Mouse (Mus musculus) kidney, embryonic 15.5 days (tissue): ENCODE results near the gene Rad51b. TPM values are rescaled to one million over a fixed set of nuclear protein-coding genes. Genes with fewer than 3 reads are reported as not detected.

Experiments used
- ATAC-seq: fragments of 200-750 bp; cut with Nextera tagmentation; replicated peaks from 2 replicates; pipeline ENCODE4 v1.8.0; 2017; ENCODE audit warnings: moderate TSS enrichment; ENCODE audit not compliant: low FRiP score
- H3K27ac ChIP-seq: fragments of 300-500 bp; sonication (generic); 2 replicates; pipeline ENCODE4 v1.5.1; 2015; ENCODE audit warnings: mild to moderate bottlenecking, inconsistent platforms
- H3K27me3 ChIP-seq: fragments of 300-500 bp; sonication (generic); 2 replicates; pipeline ENCODE4 v1.6.1; 2015; ENCODE audit warnings: inconsistent platforms
- H3K36me3 ChIP-seq: fragments of 300-500 bp; sonication (generic); 2 replicates; pipeline ENCODE4 v1.6.1; 2015; ENCODE audit warnings: inconsistent platforms
- H3K4me1 ChIP-seq: fragments of 300-500 bp; sonication (generic); 2 replicates; pipeline ENCODE4 v1.6.1; 2015; ENCODE audit warnings: inconsistent platforms
- H3K4me2 ChIP-seq: fragments of 300-500 bp; sonication (generic); 2 replicates; pipeline ENCODE4 v1.6.1; 2015; ENCODE audit warnings: moderate library complexity, mild to moderate bottlenecking, inconsistent platforms
- H3K4me3 ChIP-seq: fragments of 300-500 bp; sonication (generic); replicated peaks from 2 replicates; pipeline ENCODE4 v1.5.1; 2015; ENCODE audit warnings: mild to moderate bottlenecking, inconsistent platforms
- H3K9ac ChIP-seq: fragments of 300-500 bp; sonication (generic); 2 replicates; pipeline ENCODE4 v1.6.1; 2015; ENCODE audit warnings: mild to moderate bottlenecking, inconsistent platforms
- H3K9me3 ChIP-seq: fragments of 300-500 bp; sonication (generic); replicated peaks from 2 replicates; pipeline ENCODE4 v1.6.1; 2016; ENCODE audit warnings: inconsistent platforms
- WGBS: fragments of 180-500 bp; shearing (Covaris S2); methylation state at CpG from one replicate; pipeline ENCODE4 v1.1.7; 2015; ENCODE audit warnings: mixed read lengths; 5-methylcytosine and 5-hydroxymethylcytosine counted together
- polyA plus RNA-seq: library from polyadenylated mRNA; unstranded; fragments of >200 nt; fragmentation: Nextera tagmentation; extraction: Ambion mirVana; gene quantifications from 2 replicates; pipeline ENCODE4 v1.2.1, GENCODE M21; 2015

Rad51b gene
- polyA plus RNA-seq, 1 experiment from 2014 or later: 8.2 TPM

DNA sequence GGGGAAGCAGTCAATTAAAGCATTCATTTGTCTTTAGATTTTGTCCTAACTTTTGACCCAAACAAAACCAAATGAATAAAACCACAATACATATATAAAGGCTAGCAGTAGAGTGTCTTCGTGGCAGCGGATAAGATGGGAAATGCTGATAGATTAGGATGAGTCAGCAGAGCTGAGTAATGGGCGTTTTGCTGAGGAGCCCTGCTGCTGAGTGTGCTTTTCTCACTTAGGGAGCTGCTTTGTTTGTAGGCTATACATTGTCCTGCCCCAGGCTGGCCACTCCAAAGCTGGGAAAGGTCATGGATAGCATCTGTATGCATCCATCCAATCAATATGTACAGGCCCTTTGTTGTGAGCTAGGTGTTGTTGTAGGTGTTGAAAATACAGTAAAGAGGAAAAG lies 204.8 kb downstream of the Rad51b start:
- no peak for ATAC-seq
- 67% methylated on average over 3 of the region's 3 CpGs for WGBS
- Histone ChIP-seq H3K4me1 (peaks cover 28% of the 10 kb centered on the region), H3K4me2 (no peak overlapping the region), H3K27me3 (no peaks in the 10 kb centered on the region), H3K9ac (no peak overlapping the region), H3K9me3 (no peaks in the 10 kb centered on the region), H3K36me3 (no peaks in the 10 kb centered on the region), H3K27ac (peak overlapping the region; percentile 83), H3K4me3 (no peak overlapping the region)

DNA sequence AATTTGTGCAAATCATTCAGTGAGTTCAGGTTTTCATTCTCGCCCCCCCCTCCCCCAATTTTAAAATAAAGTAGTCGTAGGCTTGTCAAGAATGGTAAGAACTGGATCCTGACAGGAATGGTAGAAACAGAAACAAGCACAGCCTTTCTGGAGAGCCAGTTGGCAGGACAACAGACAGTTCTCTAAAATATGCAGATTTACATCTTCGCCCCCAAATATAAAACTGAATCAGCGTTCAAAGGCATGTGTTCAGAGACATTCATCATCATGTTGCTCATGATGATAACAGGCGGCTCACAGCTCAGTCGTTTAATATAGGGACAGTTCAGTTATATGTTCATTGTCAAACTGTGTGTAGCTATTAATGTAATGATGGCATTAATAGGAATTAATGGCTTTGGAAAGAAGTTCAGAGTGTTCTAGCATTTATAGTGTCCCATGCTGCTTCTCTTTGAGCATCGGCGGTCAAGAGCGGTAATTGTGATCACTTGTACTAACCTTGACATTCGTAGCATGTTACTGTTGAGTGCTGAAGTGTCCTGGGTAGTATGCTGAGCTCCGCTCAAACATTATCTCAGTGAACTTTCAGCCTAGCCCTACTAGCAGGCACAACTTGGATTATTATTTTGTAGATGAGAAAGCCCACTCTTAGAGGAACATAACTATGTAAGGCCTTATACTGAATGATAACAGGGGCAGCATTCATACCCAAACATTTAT lies 205.9 kb downstream of the Rad51b start:
- Histone ChIP-seq H3K9me3 (no peaks in the 10 kb centered on the region), H3K4me1 (peaks cover 39% of the 10 kb centered on the region), H3K36me3 (no peaks in the 10 kb centered on the region), H3K4me3 (no peak overlapping the region), H3K9ac (no peak overlapping the region), H3K4me2 (no peak overlapping the region), H3K27ac (peak overlapping the region; percentile 84), H3K27me3 (no peaks in the 10 kb centered on the region)
- peak; percentile 54; the same call in 1 of the 2 replicates for ATAC-seq
- 60% methylated on average over 11 of the region's 11 CpGs for WGBS

DNA sequence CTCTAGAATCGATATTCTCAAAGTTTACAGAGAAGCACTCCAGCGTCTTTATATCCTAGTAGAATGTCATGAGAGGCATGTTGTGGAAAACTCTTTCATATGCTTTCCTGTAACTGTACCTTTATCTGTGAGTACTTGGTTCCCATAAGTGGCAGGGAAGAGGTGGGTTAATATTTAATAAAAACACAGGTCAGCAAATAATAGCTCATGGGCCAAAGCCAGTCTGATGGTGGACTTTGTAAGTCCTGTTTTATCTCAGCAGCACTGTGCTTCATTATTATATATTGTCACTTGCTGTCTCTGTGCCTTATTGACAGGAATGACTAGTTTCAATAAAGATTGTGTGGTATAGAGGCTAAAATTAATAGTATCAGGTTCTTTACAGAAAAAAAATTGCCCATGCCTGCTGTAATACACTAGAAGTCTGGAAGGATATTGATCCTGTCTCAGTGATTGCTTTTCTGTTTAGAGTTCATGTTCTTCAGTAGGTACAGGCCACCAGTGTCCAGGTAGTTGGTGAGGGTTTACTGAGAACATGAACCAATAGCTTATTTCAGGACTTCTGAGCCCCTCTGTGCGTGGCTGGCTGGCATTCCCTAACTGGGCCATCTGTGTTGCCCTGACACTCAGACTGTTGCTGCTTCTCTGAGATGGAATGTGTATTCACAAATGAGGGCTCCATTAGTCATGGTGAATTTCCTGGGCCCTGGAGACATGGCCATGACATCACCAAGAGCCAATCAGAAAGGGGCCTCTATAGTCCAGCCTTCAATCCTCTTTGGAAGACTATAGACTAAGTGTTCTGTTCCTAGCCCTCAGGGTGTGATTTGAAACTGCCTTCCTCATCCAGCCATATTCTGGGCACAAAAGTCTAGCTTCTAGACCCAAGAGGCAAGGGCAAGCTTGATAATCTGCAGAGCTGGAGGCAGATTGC lies 206.8 kb downstream of the Rad51b start:
- Histone ChIP-seq H3K4me3 (no peak overlapping the region), H3K9me3 (no peaks in the 10 kb centered on the region), H3K36me3 (no peaks in the 10 kb centered on the region), H3K4me2 (no peak overlapping the region), H3K27me3 (no peaks in the 10 kb centered on the region), H3K9ac (no peak overlapping the region), H3K27ac (peak overlapping the region; percentile 84), H3K4me1 (peaks cover 42% of the 10 kb centered on the region)
- no peak for ATAC-seq
- 76% methylated on average over 3 of the region's 3 CpGs for WGBS

DNA sequence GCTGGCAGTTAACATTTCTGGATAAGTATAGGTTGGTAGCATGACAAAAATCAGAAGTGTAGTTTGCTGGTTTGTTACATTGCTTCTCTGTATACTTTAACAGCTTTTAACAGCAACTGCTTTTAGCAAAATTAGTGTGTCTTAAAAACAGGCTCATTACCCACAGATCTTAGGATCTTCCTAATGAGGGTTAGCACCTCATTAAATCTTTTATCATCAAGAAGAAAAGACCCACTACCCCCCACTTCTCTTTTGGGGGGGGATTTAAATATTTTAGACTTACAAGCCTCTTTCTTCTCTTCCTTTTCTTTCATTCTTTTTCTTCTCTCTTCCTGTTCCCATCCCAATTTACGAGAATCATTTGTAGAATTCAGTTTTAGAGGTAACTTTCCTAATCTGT lies 207.6 kb downstream of the Rad51b start:
- no peaks in the 10 kb centered on the region for H3K9me3 ChIP-seq
- no peak for ATAC-seq
- H3K36me3 ChIP-seq: no peaks in the 10 kb centered on the region
- peak overlapping the region; percentile 84 for H3K27ac ChIP-seq
- H3K9ac ChIP-seq: no peak overlapping the region
- no peak overlapping the region for H3K4me3 ChIP-seq
- H3K4me2 ChIP-seq: no peak overlapping the region
- H3K27me3 ChIP-seq: no peaks in the 10 kb centered on the region
- WGBS: 95% methylated on average over 1 of the region's 1 CpGs
- peaks cover 42% of the 10 kb centered on the region for H3K4me1 ChIP-seq

DNA sequence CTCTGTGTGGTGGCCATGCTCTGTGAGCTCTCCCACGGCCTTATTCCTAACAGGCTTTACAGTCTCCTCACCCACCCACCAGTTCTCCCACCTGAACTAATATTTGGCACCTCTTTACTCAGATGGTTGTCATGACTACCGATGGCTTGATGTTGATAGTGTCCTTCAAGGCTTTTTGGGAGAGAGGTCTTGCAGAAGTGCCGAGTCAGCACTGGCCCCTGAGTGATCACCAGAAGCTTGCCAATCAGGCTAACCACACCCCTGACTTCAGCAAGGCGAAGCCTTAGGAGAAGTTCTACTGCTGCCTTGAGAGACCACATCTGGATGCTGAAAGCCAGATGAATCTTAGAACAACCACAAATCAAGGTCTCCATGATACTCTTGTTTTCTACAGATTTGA lies 209.3 kb downstream of the Rad51b start:
- H3K4me2 ChIP-seq: no peak overlapping the region
- H3K36me3 ChIP-seq: no peaks in the 10 kb centered on the region
- no peak overlapping the region for H3K4me3 ChIP-seq
- no peak for ATAC-seq
- no peaks in the 10 kb centered on the region for H3K27me3 ChIP-seq
- H3K9me3 ChIP-seq: no peaks in the 10 kb centered on the region
- H3K9ac ChIP-seq: no peak overlapping the region
- 57% methylated on average over 4 of the region's 4 CpGs for WGBS
- H3K4me1 ChIP-seq: peaks cover 46% of the 10 kb centered on the region
- peak overlapping the region; percentile 88 for H3K27ac ChIP-seq

DNA sequence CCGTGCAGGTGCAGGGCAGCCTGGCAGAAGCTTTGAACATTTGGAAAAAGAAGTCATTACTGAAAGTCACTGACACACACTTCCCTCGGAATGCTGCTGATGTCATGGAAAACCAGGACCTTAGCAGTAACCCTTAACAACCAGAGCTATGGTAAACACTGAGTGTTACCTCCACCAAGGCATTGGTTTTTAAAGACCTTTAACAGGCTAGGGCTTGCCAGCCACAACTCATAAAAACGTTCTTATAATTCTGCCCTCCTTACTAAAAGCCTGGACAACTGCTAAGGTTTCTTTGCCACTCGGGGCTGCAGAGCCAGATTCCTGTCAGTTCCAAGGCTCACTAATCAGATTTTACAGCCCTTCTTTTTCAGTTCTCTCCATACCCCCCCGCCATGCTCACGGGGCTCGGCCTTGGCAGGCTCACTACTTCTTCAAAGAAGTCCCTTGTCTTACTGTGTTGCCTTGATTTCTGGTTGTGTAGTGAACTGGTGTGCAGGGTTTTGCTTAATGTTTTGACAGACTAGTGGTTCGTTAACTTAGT lies 210.1 kb downstream of the Rad51b start:
- peak overlapping the region; percentile 15; the same call in 1 of the 2 replicates for H3K4me2 ChIP-seq
- no peak overlapping the region for H3K9ac ChIP-seq
- ATAC-seq: peak; percentile 72

DNA sequence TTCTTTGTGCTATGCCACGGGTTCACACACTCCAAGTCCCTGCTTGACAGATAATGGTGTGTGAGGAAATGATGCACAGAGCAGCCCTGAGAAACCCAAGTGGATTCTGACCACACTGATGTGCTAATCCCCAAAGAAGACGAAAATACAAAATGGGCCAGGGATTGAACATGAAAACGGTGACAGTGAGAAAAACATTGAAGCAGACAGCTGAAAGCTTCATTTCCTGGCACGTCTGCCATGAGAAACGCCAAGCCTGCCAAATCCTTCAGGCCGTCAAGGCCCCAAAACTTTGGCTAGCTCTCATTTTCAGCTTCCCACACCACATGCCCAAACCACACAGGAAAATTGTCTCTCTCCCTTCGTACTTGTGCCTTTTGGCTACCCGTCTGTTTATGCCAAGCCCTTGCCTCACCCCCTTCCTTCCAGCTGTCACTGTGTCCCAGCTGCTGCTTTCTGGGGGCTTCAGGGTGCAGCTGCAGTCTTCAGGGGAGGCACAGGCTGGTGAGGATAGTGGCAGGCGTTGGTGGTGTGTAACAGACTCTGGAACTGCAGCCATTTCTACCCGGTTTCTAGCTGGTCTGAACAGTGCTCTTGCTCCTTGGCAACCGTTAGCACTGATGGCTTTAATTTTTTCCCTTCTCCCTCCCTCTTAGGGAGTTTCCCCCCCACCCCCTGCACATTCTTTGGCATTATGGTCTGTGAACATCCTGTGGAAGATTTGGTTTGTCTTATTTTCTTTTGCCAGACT lies 214.5 kb downstream of the Rad51b start:
- Histone ChIP-seq H3K4me1 (peaks cover 42% of the 10 kb centered on the region), H3K9ac (no peak overlapping the region), H3K4me3 (no peak overlapping the region), H3K27me3 (no peaks in the 10 kb centered on the region), H3K27ac (peak overlapping the region; percentile 90), H3K36me3 (no peaks in the 10 kb centered on the region), H3K4me2 (no peak overlapping the region), H3K9me3 (no peaks in the 10 kb centered on the region)
- 54% methylated on average over 11 of the region's 11 CpGs for WGBS
- peak; percentile 33; the same call in 1 of the 2 replicates for ATAC-seq

More for the DNA sequence above, 210.1 kb downstream of the Rad51b start:
- H3K4me1 ChIP-seq: peaks cover 54% of the 10 kb centered on the region
- H3K27ac ChIP-seq: peak overlapping the region; percentile 88
- H3K36me3 ChIP-seq: no peaks in the 10 kb centered on the region
- 11% methylated on average over 8 of the region's 8 CpGs for WGBS
- no peaks in the 10 kb centered on the region for H3K27me3 ChIP-seq
- no peak overlapping the region for H3K4me3 ChIP-seq
- H3K9me3 ChIP-seq: no peaks in the 10 kb centered on the region

DNA sequence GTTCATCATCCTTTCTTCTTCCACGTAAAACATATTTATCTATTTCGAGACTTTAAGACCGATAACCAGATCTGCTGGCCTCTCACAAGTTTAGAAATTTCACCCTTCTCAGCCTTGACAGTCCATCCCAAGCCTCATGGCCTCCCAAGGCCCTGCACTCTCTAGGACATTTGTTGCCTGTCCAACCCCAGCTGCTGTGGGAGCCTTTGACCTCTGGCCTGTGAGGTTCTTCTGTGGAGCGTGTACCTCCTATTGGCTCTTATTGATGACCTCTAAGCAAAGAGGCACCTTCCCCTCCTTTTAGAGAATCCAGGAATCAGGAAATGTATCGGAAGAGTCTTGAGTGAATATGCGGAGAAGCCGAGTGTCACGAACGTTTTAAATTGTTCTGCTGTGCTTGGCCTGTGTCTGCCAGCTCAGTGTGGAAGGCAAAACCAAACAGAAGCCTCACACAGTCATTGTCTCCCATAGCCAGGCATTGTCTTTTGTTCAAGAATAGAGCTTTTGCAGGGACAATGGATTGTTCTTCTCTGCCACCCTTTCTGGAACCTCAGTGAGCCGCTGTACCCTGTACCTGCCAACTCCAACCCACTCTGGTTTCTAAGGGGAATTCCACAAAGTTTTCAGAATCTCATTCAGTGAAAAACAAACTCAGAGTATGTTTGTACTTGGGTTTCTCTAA lies 215.3 kb downstream of the Rad51b start:
- Histone ChIP-seq H3K4me2 (no peak overlapping the region), H3K9ac (no peak overlapping the region), H3K27me3 (no peaks in the 10 kb centered on the region), H3K4me3 (no peak overlapping the region), H3K4me1 (peaks cover 35% of the 10 kb centered on the region), H3K9me3 (no peaks in the 10 kb centered on the region), H3K36me3 (no peaks in the 10 kb centered on the region), H3K27ac (peak overlapping the region; percentile 90)
- peak; percentile 57; the same call in 1 of the 2 replicates for ATAC-seq
- whole genome bisulfite sequencing: 68% methylated on average over 10 of the region's 10 CpGs

DNA sequence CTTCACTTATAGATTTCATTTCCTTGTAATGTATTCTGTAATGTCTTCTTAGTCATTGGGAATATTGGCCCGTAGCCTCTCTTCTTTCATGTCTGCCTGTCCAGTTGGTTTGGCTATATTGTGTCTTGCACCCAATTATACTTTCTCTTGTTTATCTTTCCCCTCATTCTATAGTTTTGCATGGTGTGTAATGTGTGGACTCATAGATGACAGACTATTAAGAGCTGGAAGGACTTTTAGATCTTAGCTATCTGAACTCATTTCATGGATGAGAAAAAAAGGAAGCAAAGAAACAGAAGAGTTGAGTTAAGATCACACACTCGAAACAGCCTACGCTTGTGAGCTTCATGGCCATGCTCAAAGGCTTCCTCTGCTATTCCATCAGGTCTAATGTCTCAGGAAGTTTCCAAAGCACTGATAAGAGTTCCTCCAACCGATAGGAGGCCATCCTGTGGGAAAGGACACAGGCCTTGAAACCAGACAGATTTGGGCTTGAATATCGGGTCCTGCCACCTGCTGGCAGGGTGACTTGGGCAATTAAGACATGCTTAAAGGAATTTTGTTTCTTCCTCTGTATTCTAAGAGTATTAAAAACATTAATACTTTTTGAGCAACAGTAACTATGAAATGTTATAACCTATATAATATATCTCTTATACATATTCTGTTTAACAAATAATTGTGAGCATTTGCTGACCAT lies 216.1 kb downstream of the Rad51b start:
- no peak overlapping the region for H3K4me2 ChIP-seq
- H3K36me3 ChIP-seq: no peaks in the 10 kb centered on the region
- peak overlapping the region; percentile 78 for H3K27ac ChIP-seq
- H3K4me1 ChIP-seq: peaks cover 27% of the 10 kb centered on the region
- no peak for ATAC-seq
- no peak overlapping the region for H3K4me3 ChIP-seq
- 86% methylated on average over 5 of the region's 5 CpGs for WGBS
- no peaks in the 10 kb centered on the region for H3K9me3 ChIP-seq
- no peaks in the 10 kb centered on the region for H3K27me3 ChIP-seq
- H3K9ac ChIP-seq: no peak overlapping the region

DNA sequence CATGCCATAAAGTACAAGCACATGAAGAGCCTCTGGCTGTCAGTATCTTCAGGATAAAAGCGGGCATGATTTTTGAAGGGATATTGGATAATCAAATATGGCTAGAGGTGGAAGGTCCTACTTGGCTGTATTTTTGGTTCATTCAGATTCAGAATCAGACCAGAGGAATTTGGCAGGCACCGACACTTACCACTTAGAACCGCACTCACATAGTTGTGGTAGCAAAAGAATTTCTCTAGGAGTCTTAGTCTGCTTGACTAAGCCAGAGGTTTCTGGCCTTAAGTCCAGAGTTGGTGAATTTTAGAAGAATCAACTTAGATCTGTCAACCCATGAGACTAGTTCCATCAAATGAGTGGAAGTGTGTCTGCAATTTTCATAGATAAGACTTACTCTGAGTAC lies 217.6 kb downstream of the Rad51b start:
- 93% methylated on average over 3 of the region's 3 CpGs for WGBS
- Histone ChIP-seq H3K9ac (no peak overlapping the region), H3K9me3 (no peaks in the 10 kb centered on the region), H3K27ac (peak overlapping the region; percentile 76), H3K4me3 (no peak overlapping the region), H3K27me3 (no peaks in the 10 kb centered on the region), H3K4me1 (peaks cover 25% of the 10 kb centered on the region), H3K4me2 (no peak overlapping the region), H3K36me3 (no peaks in the 10 kb centered on the region)
- no peak for ATAC-seq

DNA sequence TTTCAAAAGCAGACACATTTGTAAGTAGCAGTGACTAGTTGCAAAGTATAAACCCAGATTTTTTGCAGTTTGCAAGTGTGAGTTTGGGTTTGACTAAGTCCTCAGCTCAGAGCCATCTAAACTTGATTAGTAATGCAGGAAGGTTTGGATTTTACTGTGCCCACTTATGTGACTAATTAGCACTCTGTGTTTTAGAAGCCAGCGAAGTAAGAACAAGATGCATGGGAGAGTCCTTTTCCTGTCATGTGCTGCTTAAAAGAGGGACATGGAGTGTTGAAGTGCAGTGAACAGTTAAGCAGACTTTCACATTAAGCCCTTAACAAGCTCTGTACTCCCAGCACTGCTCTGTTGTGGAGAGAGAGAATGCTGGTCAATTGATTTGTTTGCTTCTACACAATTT lies 225.3 kb downstream of the Rad51b start:
- peaks cover 16% of the 10 kb centered on the region; the same call in 1 of the 2 replicates for H3K4me1 ChIP-seq
- ATAC-seq: no peak
- no peak overlapping the region for H3K9ac ChIP-seq
- H3K4me3 ChIP-seq: no peak overlapping the region
- H3K27me3 ChIP-seq: no peaks in the 10 kb centered on the region
- WGBS: 27% methylated on average over 1 of the region's 1 CpGs
- no peak overlapping the region for H3K4me2 ChIP-seq
- H3K36me3 ChIP-seq: no peaks in the 10 kb centered on the region
- no peaks in the 10 kb centered on the region for H3K9me3 ChIP-seq
- 0 out of 2 replicates have a peak overlapping the region, but pooled peaks have one; percentile 41 for H3K27ac ChIP-seq
